Mouse (Mus musculus): ENCODE data around the gene Qk. TPM values are rescaled to one million over a fixed set of nuclear protein-coding genes. Genes with fewer than 3 reads are reported as not detected.

The Qk gene
- polyA plus RNA-seq, 1 experiment: 25.4 TPM

GRCm38 (mm10) chr17:10279532-10279931 is 40.1 kb downstream of the Qk start:
- no peak for TF ChIP-seq POLR2A (IDR thresholded peaks at IDR 0.05; ENCODE audit: borderline replicate concordance, control insufficient read depth, low read depth, low read length)
- no peak for TF ChIP-seq CTCF (IDR thresholded peaks at IDR 0.05; ENCODE audit: control insufficient read depth, insufficient read depth, low read length)
- WGBS: 94% methylated on average over 2 of the region's 2 CpGs
- no peak overlapping the region for H3K4me3 ChIP-seq (replicated peaks; ENCODE audit: control insufficient read depth, low read depth, low read length)
- no peaks in the 10 kb centered on the region for H3K4me1 ChIP-seq (ENCODE audit: control insufficient read depth, insufficient read depth, low read length)
- H3K27ac ChIP-seq (ENCODE audit: control insufficient read depth, insufficient read depth, low read depth, low read length, poor library complexity): no peak overlapping the region

- WGBS: 90% methylated on average over 3 of the region's 3 CpGs
- Histone ChIP-seq H3K4me3 (replicated peaks; ENCODE audit: control insufficient read depth, low read depth, low read length) (no peak overlapping the region), H3K4me1 (ENCODE audit: control insufficient read depth, insufficient read depth, low read length) (no peaks in the 10 kb centered on the region), H3K27ac (ENCODE audit: control insufficient read depth, insufficient read depth, low read depth, low read length, poor library complexity) (no peak overlapping the region)
- TF ChIP-seq POLR2A (IDR thresholded peaks at IDR 0.05; ENCODE audit: borderline replicate concordance, control insufficient read depth, low read depth, low read length): no peak
- TF ChIP-seq CTCF (IDR thresholded peaks at IDR 0.05; ENCODE audit: control insufficient read depth, insufficient read depth, low read length): no peak
Measured at GRCm38 (mm10) chr17:10269518-10269917, 50.1 kb downstream of the Qk start.

GRCm38 (mm10) chr17:10268468-10268867 is 51.2 kb downstream of the Qk start:
- TF ChIP-seq CTCF (IDR thresholded peaks at IDR 0.05; ENCODE audit: control insufficient read depth, insufficient read depth, low read length) (no peak), POLR2A (IDR thresholded peaks at IDR 0.05; ENCODE audit: borderline replicate concordance, control insufficient read depth, low read depth, low read length) (no peak)
- 90% methylated on average over 1 of the region's 1 CpGs for WGBS
- H3K4me1 ChIP-seq (ENCODE audit: control insufficient read depth, insufficient read depth, low read length): no peaks in the 10 kb centered on the region
- no peak overlapping the region for H3K4me3 ChIP-seq (replicated peaks; ENCODE audit: control insufficient read depth, low read depth, low read length)
- H3K27ac ChIP-seq (ENCODE audit: control insufficient read depth, insufficient read depth, low read depth, low read length, poor library complexity): no peak overlapping the region

GRCm38 (mm10) chr17:10266207-10266606 is 53.4 kb downstream of the Qk start:
- Histone ChIP-seq H3K27ac (ENCODE audit: control insufficient read depth, insufficient read depth, low read depth, low read length, poor library complexity) (no peak overlapping the region), H3K4me3 (replicated peaks; ENCODE audit: control insufficient read depth, low read depth, low read length) (no peak overlapping the region), H3K4me1 (ENCODE audit: control insufficient read depth, insufficient read depth, low read length) (no peaks in the 10 kb centered on the region)
- WGBS: 46% methylated on average over 4 of the region's 4 CpGs
- no peak for TF ChIP-seq POLR2A (IDR thresholded peaks at IDR 0.05; ENCODE audit: borderline replicate concordance, control insufficient read depth, low read depth, low read length)
- TF ChIP-seq CTCF (IDR thresholded peaks at IDR 0.05; ENCODE audit: control insufficient read depth, insufficient read depth, low read length): no peak

- WGBS: 84% methylated on average over 4 of the region's 4 CpGs
- Histone ChIP-seq H3K27ac (ENCODE audit: control insufficient read depth, insufficient read depth, low read depth, low read length, poor library complexity) (no peak overlapping the region), H3K4me3 (replicated peaks; ENCODE audit: control insufficient read depth, low read depth, low read length) (no peak overlapping the region), H3K4me1 (ENCODE audit: control insufficient read depth, insufficient read depth, low read length) (no peaks in the 10 kb centered on the region)
- TF ChIP-seq POLR2A (IDR thresholded peaks at IDR 0.05; ENCODE audit: borderline replicate concordance, control insufficient read depth, low read depth, low read length) (no peak), CTCF (IDR thresholded peaks at IDR 0.05; ENCODE audit: control insufficient read depth, insufficient read depth, low read length) (no peak)
Measured at GRCm38 (mm10) chr17:10251252-10251958, 68.2 kb downstream of the Qk start.

- 89% methylated on average over 1 of the region's 1 CpGs for WGBS
- H3K4me1 ChIP-seq (ENCODE audit: control insufficient read depth, insufficient read depth, low read length): no peaks in the 10 kb centered on the region
- H3K27ac ChIP-seq (ENCODE audit: control insufficient read depth, insufficient read depth, low read depth, low read length, poor library complexity): no peak overlapping the region
- TF ChIP-seq CTCF (IDR thresholded peaks at IDR 0.05; ENCODE audit: control insufficient read depth, insufficient read depth, low read length) (no peak), POLR2A (IDR thresholded peaks at IDR 0.05; ENCODE audit: borderline replicate concordance, control insufficient read depth, low read depth, low read length) (no peak)
- H3K4me3 ChIP-seq (replicated peaks; ENCODE audit: control insufficient read depth, low read depth, low read length): no peak overlapping the region
Measured at GRCm38 (mm10) chr17:10240081-10240480, 79.6 kb downstream of the Qk start.

GRCm38 (mm10) chr17:10236595-10236994 is 83.1 kb downstream of the Qk start:
- Histone ChIP-seq H3K4me1 (ENCODE audit: control insufficient read depth, insufficient read depth, low read length) (no peaks in the 10 kb centered on the region), H3K4me3 (replicated peaks; ENCODE audit: control insufficient read depth, low read depth, low read length) (no peak overlapping the region), H3K27ac (ENCODE audit: control insufficient read depth, insufficient read depth, low read depth, low read length, poor library complexity) (no peak overlapping the region)
- TF ChIP-seq POLR2A (IDR thresholded peaks at IDR 0.05; ENCODE audit: borderline replicate concordance, control insufficient read depth, low read depth, low read length) (no peak), CTCF (IDR thresholded peaks at IDR 0.05; ENCODE audit: control insufficient read depth, insufficient read depth, low read length) (no peak)
- WGBS: 67% methylated on average over 2 of the region's 2 CpGs

- 61% methylated on average over 3 of the region's 3 CpGs for WGBS
- no peak overlapping the region for H3K4me3 ChIP-seq (replicated peaks; ENCODE audit: control insufficient read depth, low read depth, low read length)
- no peak overlapping the region for H3K27ac ChIP-seq (ENCODE audit: control insufficient read depth, insufficient read depth, low read depth, low read length, poor library complexity)
- no peaks in the 10 kb centered on the region; the same call in 1 of the 2 replicates for H3K4me1 ChIP-seq (ENCODE audit: control insufficient read depth, insufficient read depth, low read length)
- TF ChIP-seq POLR2A (IDR thresholded peaks at IDR 0.05; ENCODE audit: borderline replicate concordance, control insufficient read depth, low read depth, low read length) (no peak), CTCF (IDR thresholded peaks at IDR 0.05; ENCODE audit: control insufficient read depth, insufficient read depth, low read length) (no peak)
Measured at GRCm38 (mm10) chr17:10232406-10232805, 87.2 kb downstream of the Qk start.
